Mouse (Mus musculus): ENCODE measurements around the gene Cacna1e. TPM values are rescaled to one million over a fixed set of nuclear protein-coding genes. Genes with fewer than 3 reads are reported as not detected.

Gene Cacna1e
- polyA plus RNA-seq, 1 experiment from 2014 or later, result 0.20 TPM

DNA sequence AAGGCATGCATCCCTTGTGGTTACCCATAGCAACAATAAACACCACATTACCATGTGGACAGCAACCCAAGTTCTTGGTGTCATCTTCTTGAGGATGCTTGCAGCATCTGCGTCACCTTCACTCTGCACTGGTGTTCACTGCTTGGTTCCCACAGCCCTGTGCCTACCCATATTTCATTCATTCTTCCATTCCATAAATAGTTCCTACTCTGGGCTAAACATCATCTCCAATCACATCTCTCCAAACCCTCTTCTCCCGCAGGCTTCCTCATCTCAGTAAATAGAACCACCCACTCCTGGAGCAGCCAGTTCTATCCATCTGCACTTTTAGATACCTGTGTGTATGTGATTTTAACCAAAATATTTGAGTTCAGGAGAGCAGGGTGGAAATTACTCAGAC lies 408.6 kb downstream of the Cacna1e start:
- no peak for TF ChIP-seq CTCF (IDR thresholded peaks at IDR 0.05; ENCODE audit: low read depth)
- TF ChIP-seq EP300 (IDR thresholded peaks at IDR 0.05; ENCODE audit: low read depth), result no peak
- Histone ChIP-seq H3K27ac (ENCODE audit: low read depth) (no peak overlapping the region), H3K27me3 (ENCODE audit: insufficient read depth, low read length) (no peaks in the 10 kb centered on the region), H3K4me3 (ENCODE audit: low read depth, low read length) (no peak overlapping the region), H3K4me2 (ENCODE audit: low read depth, low read length) (no peak overlapping the region), H3K36me3 (replicated peaks; ENCODE audit: insufficient read depth, low read length) (no peaks in the 10 kb centered on the region), H3K9me3 (ENCODE audit: low read length) (no peaks in the 10 kb centered on the region), H3K4me1 (ENCODE audit: insufficient read depth) (no peaks in the 10 kb centered on the region), H3K9ac (replicated peaks) (no peak overlapping the region)
- 75% methylated on average over 2 of the region's 2 CpGs for WGBS (ENCODE audit: insufficient replicate concordance)
- DNase-seq (no peak), ATAC-seq (no peak)

GRCm38 (mm10) chr1:154474156-154474555 lies 410.1 kb downstream of the Cacna1e start:
- Histone ChIP-seq H3K27ac (ENCODE audit: low read depth) (no peak overlapping the region), H3K4me1 (ENCODE audit: insufficient read depth) (no peaks in the 10 kb centered on the region), H3K36me3 (replicated peaks; ENCODE audit: insufficient read depth, low read length) (no peaks in the 10 kb centered on the region), H3K4me2 (ENCODE audit: low read depth, low read length) (no peak overlapping the region), H3K9me3 (ENCODE audit: low read length) (no peaks in the 10 kb centered on the region), H3K4me3 (ENCODE audit: low read depth, low read length) (no peak overlapping the region), H3K9ac (replicated peaks) (no peak overlapping the region), H3K27me3 (ENCODE audit: insufficient read depth, low read length) (no peaks in the 10 kb centered on the region)
- TF ChIP-seq CTCF (IDR thresholded peaks at IDR 0.05; ENCODE audit: low read depth) (no peak), EP300 (IDR thresholded peaks at IDR 0.05; ENCODE audit: low read depth) (no peak)
- no peak for ATAC-seq
- WGBS (ENCODE audit: insufficient replicate concordance), result 66% methylated on average over 4 of the region's 4 CpGs
- DNase-seq, result no peak

DNA sequence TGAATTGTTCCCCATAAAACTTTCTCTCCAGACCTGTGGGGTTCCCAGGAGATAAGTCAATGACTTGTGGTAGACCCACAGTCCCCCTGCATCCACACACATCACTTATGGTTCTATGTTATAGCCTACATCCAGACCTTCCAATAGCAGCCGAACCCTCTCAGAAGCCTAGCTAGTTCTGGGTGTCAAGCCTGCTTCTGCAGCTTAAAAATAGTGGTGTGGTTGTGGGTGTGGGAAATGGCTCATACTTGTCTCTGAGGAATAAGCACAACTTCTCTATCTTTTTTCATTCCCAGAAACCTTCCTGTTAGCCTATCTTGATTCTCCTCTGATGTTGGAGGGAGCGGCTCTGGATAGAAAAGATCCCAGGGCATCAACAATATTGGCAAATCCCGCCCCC lies 417.0 kb downstream of the Cacna1e start:
- Histone ChIP-seq H3K9me3 (ENCODE audit: low read length) (no peaks in the 10 kb centered on the region), H3K27ac (ENCODE audit: low read depth) (no peak overlapping the region), H3K27me3 (ENCODE audit: insufficient read depth, low read length) (no peaks in the 10 kb centered on the region), H3K4me2 (ENCODE audit: low read depth, low read length) (no peak overlapping the region), H3K36me3 (replicated peaks; ENCODE audit: insufficient read depth, low read length) (no peaks in the 10 kb centered on the region), H3K4me1 (ENCODE audit: insufficient read depth) (no peaks in the 10 kb centered on the region), H3K4me3 (ENCODE audit: low read depth, low read length) (no peak overlapping the region), H3K9ac (replicated peaks) (no peak overlapping the region)
- DNase-seq (no peak), ATAC-seq (no peak)
- 81% methylated on average over 3 of the region's 3 CpGs for WGBS (ENCODE audit: insufficient replicate concordance)
- no peak for TF ChIP-seq EP300 (IDR thresholded peaks at IDR 0.05; ENCODE audit: low read depth)
- no peak for TF ChIP-seq CTCF (IDR thresholded peaks at IDR 0.05; ENCODE audit: low read depth)

DNA sequence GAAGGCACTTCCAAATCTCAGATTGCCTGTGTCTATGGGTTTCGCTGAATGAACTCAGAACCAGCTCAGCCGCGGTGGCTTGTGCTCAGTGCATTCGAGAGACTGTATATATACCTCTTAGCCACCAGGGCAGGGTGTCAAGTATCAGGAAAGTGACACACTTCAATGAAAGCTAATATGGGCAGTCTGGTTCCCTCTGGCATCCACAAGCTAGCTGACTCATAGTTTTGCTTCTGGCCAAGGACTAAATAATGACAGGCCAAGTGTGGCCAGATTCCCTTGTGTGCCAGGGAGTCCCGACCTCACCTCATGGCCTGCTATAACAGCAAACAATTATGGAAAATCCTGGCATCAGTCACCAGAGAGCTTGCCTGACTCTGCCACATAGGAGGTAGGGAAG lies 422.8 kb downstream of the Cacna1e start:
- Histone ChIP-seq H3K9ac (replicated peaks) (no peak overlapping the region), H3K9me3 (ENCODE audit: low read length) (no peaks in the 10 kb centered on the region), H3K4me3 (ENCODE audit: low read depth, low read length) (no peak overlapping the region), H3K4me2 (ENCODE audit: low read depth, low read length) (no peak overlapping the region), H3K36me3 (replicated peaks; ENCODE audit: insufficient read depth, low read length) (no peaks in the 10 kb centered on the region), H3K4me1 (ENCODE audit: insufficient read depth) (no peaks in the 10 kb centered on the region), H3K27ac (ENCODE audit: low read depth) (no peak overlapping the region), H3K27me3 (ENCODE audit: insufficient read depth, low read length) (no peaks in the 10 kb centered on the region)
- WGBS (ENCODE audit: insufficient replicate concordance), result 88% methylated on average over 5 of the region's 5 CpGs
- no peak for ATAC-seq
- TF ChIP-seq EP300 (IDR thresholded peaks at IDR 0.05; ENCODE audit: low read depth) (no peak), CTCF (IDR thresholded peaks at IDR 0.05; ENCODE audit: low read depth) (no peak)
- DNase-seq, result no peak

GRCm38 (mm10) chr1:154460067-154460466 lies 424.2 kb downstream of the Cacna1e start:
- Histone ChIP-seq H3K4me2 (ENCODE audit: low read depth, low read length) (no peak overlapping the region), H3K36me3 (replicated peaks; ENCODE audit: insufficient read depth, low read length) (no peaks in the 10 kb centered on the region), H3K4me3 (ENCODE audit: low read depth, low read length) (no peak overlapping the region), H3K27me3 (ENCODE audit: insufficient read depth, low read length) (no peaks in the 10 kb centered on the region), H3K4me1 (ENCODE audit: insufficient read depth) (no peaks in the 10 kb centered on the region), H3K9ac (replicated peaks) (no peak overlapping the region), H3K9me3 (ENCODE audit: low read length) (no peaks in the 10 kb centered on the region), H3K27ac (ENCODE audit: low read depth) (no peak overlapping the region)
- TF ChIP-seq EP300 (IDR thresholded peaks at IDR 0.05; ENCODE audit: low read depth) (no peak), CTCF (IDR thresholded peaks at IDR 0.05; ENCODE audit: low read depth) (no peak)
- 76% methylated on average over 7 of the region's 7 CpGs for WGBS (ENCODE audit: insufficient replicate concordance)
- DNase-seq (no peak), ATAC-seq (no peak)

GRCm38 (mm10) chr1:154458601-154459000 lies 425.7 kb downstream of the Cacna1e start:
- DNase-seq, result no peak
- H3K27me3 ChIP-seq (ENCODE audit: insufficient read depth, low read length), result no peaks in the 10 kb centered on the region
- H3K27ac ChIP-seq (ENCODE audit: low read depth), result no peak overlapping the region
- H3K4me2 ChIP-seq (ENCODE audit: low read depth, low read length), result no peak overlapping the region
- no peak for ATAC-seq
- no peaks in the 10 kb centered on the region for H3K36me3 ChIP-seq (replicated peaks; ENCODE audit: insufficient read depth, low read length)
- H3K9ac ChIP-seq (replicated peaks), result no peak overlapping the region
- H3K9me3 ChIP-seq (ENCODE audit: low read length), result no peaks in the 10 kb centered on the region
- WGBS (ENCODE audit: insufficient replicate concordance), result 77% methylated on average over 2 of the region's 2 CpGs
- H3K4me1 ChIP-seq (ENCODE audit: insufficient read depth), result no peaks in the 10 kb centered on the region
- TF ChIP-seq EP300 (IDR thresholded peaks at IDR 0.05; ENCODE audit: low read depth) (no peak), CTCF (IDR thresholded peaks at IDR 0.05; ENCODE audit: low read depth) (no peak)
- H3K4me3 ChIP-seq (ENCODE audit: low read depth, low read length), result no peak overlapping the region

GRCm38 (mm10) chr1:154450799-154451198 lies 433.5 kb downstream of the Cacna1e start:
- H3K9me3 ChIP-seq (ENCODE audit: low read length), result no peaks in the 10 kb centered on the region
- H3K9ac ChIP-seq (replicated peaks), result no peak overlapping the region
- no peak overlapping the region for H3K4me3 ChIP-seq (ENCODE audit: low read depth, low read length)
- H3K4me2 ChIP-seq (ENCODE audit: low read depth, low read length), result no peak overlapping the region
- WGBS (ENCODE audit: insufficient replicate concordance), result 68% methylated on average over 3 of the region's 3 CpGs
- H3K27ac ChIP-seq (ENCODE audit: low read depth), result no peak overlapping the region
- no peaks in the 10 kb centered on the region for H3K36me3 ChIP-seq (replicated peaks; ENCODE audit: insufficient read depth, low read length)
- TF ChIP-seq CTCF (IDR thresholded peaks at IDR 0.05; ENCODE audit: low read depth) (no peak), EP300 (IDR thresholded peaks at IDR 0.05; ENCODE audit: low read depth) (no peak)
- DNase-seq (no peak), ATAC-seq (no peak)
- no peaks in the 10 kb centered on the region for H3K27me3 ChIP-seq (ENCODE audit: insufficient read depth, low read length)
- no peaks in the 10 kb centered on the region for H3K4me1 ChIP-seq (ENCODE audit: insufficient read depth)
